Mouse (Mus musculus) CH12F3 (cell line): ENCODE results near the gene Sprr2a1.
"Not testable (repeated sequence)": the region's sequence is repeated elsewhere in the genome, so short reads cannot be mapped to it uniquely, and the experiment has no call there.

Experiments
- in situ Hi-C: fragments of 300-500 bp; cut with MboI; formaldehyde crosslinking; loops from 2 replicates; pipeline ENCODE4 v1.14.3; 2020; ENCODE audit warnings: low sequenced_read_pairs

Sprr2a1 gene

GRCm38 (mm10) chr3:92215569-92215968 is at the start of gene Sprr2a1, which contains the start of gene Sprr2a2:
Gene Sprr2a1, plus strand, starts transcription at chr3:92215799.
Gene Sprr2a2, plus strand, starts transcription at chr3:92215920.
- in situ Hi-C loops = not testable (repeated sequence)

DNA sequence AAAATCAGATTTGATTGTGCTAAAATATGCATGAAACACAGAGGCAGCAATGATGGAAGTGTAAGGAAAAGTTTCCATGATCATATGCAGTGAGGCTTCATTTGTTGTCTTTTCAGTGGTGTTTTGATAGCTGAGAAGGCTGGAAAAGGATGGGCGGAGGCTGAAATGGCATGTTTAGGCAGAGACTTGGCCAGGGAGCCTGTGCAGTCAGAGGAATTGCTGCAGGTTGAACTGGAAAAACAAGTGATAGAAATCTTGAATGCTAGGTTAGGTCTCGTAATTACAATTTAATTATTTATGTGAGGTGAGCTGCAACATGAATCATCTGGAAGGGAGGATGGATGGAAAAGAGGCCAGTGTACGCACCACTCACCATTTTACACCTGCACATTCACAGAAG is 45.8 kb upstream of the Sprr2a1 start:
- in situ Hi-C loops = no loop called here

- in situ Hi-C loops = no loop called here
Observed at GRCm38 (mm10) chr3:92176880-92177279, 38.7 kb upstream of the Sprr2a1 start.

- in situ Hi-C loops = no loop called here
Observed at GRCm38 (mm10) chr3:92195512-92196200, 19.9 kb upstream of the Sprr2a1 start.

DNA sequence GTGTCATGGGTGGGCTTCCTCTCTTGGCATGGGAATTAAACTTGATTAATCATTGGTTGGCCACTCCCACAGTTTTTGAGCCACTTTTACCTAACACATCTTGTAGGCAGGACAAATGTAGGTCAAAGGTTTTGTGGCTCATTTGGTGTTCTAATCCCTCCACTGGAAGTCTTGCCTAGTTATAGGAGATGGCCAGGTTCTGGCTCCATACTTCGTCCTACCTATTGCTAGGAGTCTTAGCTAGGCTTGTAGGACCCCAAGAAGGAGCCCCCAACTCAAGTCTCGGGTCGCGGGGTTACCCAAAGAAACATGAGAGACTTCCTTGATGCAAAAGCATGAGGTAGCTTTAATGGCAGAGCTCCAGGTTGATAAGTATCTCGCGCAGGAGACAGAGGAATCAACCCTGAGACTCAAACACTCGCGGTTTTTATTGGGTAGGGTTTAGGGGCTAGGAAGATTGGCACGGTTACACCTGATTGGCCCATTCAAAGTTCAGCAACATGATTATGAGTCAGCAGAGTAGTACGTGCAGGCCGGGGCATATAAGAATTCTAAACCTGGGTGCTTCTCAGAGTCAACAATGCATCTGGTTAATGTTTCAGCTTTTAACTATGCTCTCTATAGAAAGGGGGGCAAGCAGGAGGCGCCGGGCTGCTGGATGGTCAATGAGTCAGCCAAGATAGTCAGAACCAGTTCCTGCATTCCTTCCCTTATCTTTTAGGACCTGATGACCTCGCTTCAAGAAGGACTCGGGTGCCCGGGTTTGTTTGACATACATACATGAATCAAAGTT is 4.3 kb upstream of the Sprr2a1 start:
- in situ Hi-C loops = not testable (repeated sequence)

GRCm38 (mm10) chr3:92212059-92212458 is 3.5 kb upstream of the Sprr2a1 start:
- in situ Hi-C loops = not testable (repeated sequence)

- in situ Hi-C loops = not testable (repeated sequence)
Observed at GRCm38 (mm10) chr3:92213651-92214050, 1.9 kb upstream of the Sprr2a1 start.

DNA sequence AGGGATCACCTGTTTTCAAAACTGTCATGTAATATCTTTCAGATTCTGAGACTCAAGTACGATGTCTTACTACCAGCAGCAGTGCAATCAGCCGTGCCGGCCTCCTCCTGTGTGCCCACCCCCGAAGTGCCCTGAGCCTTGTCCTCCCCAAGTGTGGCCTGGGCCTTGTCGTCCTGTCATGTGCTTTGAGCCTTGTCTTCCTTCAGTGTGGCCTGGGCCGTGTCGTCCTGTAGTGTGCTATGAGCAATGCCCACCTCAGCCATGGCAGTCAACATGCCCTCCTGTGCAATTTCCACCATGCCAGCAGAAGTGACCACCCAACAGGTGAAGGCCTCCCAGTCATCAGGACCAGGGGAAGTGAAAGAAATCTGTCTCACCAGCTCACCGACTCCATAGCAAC is 3.4 kb downstream of the Sprr2a1 start:
- in situ Hi-C loops = not testable (repeated sequence)

- in situ Hi-C loops = not testable (repeated sequence)
Observed at GRCm38 (mm10) chr3:92223708-92224107, 8.1 kb downstream of the Sprr2a1 start.

DNA sequence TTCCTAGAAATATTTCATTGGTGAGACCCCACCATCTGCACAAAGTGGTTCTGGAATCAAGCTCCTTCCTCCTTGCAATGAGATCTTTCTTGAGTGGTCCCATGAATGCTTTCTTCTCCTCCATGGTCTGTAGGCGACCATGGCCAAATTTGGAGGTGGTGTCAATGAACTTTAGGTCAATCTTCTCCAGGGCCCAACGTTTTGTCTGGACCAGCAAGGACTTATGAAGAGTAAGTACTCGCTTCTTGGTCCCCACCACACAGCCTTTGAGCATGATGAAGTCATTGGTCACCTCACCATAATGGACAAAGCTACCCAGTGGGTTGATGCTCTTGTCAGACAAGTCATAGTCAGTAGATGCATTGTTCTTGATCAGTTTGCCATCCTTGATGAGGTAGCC is 11.8 kb downstream of the Sprr2a1 start:
- in situ Hi-C loops = not testable (repeated sequence)

- in situ Hi-C loops = not testable (repeated sequence)
Observed at GRCm38 (mm10) chr3:92236463-92237189, 21.0 kb downstream of the Sprr2a1 start.

GRCm38 (mm10) chr3:92238736-92239135 is 23.1 kb downstream of the Sprr2a1 start:
- in situ Hi-C loops = not testable (repeated sequence)

DNA sequence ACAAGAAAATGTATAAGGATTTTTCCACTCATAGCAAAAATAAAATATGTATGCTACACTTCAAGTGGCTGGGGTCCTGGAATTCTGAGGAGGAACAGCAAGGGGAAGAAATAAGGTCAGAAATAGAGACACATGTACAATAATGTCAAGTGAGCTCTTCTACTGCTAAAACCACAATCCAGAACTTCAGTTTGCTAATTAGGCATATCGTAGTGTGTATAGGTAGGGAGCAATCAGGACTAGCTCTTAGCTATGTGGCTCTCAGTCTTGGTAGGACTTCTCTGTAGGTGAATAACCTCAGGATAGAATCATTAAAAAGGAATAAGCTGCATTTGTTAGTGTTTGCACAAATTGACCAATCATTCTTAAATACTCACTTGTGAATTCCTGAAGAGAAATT is 23.6 kb downstream of the Sprr2a1 start:
- in situ Hi-C loops = not testable (repeated sequence)

GRCm38 (mm10) chr3:92244833-92245232 is 29.2 kb downstream of the Sprr2a1 start:
- in situ Hi-C loops = not testable (repeated sequence)

DNA sequence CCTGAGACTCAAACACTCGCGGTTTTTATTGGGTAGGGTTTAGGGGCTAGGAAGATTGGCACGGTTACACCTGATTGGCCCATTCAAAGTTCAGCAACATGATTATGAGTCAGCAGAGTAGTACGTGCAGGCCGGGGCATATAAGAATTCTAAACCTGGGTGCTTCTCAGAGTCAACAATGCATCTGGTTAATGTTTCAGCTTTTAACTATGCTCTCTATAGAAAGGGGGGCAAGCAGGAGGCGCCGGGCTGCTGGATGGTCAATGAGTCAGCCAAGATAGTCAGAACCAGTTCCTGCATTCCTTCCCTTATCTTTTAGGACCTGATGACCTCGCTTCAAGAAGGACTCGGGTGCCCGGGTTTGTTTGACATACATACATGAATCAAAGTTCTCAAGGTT is 30.6 kb downstream of the Sprr2a1 start:
- in situ Hi-C loops = not testable (repeated sequence)

DNA sequence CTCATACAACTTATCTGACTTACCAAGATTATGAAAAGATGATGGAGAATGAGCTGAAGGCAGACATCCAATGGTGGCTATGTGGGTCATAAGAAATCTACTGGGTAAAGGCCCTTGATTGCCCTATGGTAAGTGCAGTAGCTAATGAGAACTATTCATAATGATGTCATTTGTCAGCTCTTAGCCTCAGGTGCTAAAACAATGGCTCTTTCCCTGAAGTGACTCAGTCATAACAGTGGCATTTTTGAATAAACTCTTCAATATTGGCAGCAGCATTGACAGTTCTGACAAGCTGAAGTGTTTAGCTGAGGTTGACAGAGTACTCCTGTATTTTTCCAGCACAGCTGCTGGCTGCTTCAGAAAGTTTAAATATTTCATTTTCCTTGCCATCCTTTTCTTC is 32.9 kb downstream of the Sprr2a1 start:
- in situ Hi-C loops = not testable (repeated sequence)

DNA sequence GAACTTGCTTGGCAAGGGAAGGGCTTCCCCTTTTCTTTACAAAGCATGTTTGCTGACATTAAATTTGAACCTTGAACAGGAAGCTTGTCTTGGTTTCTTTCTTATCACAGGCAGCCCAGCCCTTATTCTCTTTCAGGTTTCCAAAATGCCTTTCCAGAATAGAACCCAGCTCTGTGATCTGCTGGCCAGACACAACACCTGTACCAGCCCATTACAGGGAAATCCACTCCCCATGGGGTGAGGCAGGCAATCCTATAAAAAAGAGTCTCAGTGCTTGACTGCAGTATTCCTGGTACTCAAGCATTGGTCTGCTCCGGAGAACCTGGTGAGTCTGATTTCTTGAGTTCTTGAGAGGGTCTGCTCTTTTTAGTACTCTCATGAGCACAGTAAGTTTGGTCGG is 34.9 kb downstream of the Sprr2a1 start:
- in situ Hi-C loops = not testable (repeated sequence)

GRCm38 (mm10) chr3:92253860-92254259 is 38.3 kb downstream of the Sprr2a1 start:
- in situ Hi-C loops = not testable (repeated sequence)

- in situ Hi-C loops = not testable (repeated sequence)
Observed at GRCm38 (mm10) chr3:92258526-92258925, 42.9 kb downstream of the Sprr2a1 start.

GRCm38 (mm10) chr3:92263462-92263861 is 47.9 kb downstream of the Sprr2a1 start:
- in situ Hi-C loops = not testable (repeated sequence)
